Mouse (Mus musculus) neural tube, embryonic 14.5 days (tissue): Measurements from ENCODE around the gene Tpgs1. TPM values are rescaled to one million over a fixed set of nuclear protein-coding genes. Genes with fewer than 3 reads are reported as not detected.
A peak's percentile ranks its signal among the peaks of the same experiment; 100 is the strongest.

Experiments used
- ATAC-seq: fragments of 200-750 bp; cut with Nextera tagmentation; 2 replicates; pipeline ENCODE4 v1.8.0; 2017; ENCODE audit warnings: low read depth, mild to moderate bottlenecking, moderate TSS enrichment, moderate library complexity
- H3K27ac ChIP-seq: fragments of 300-500 bp; sonication (generic); 2 replicates; pipeline ENCODE4 v1.5.1; 2014; ENCODE audit warnings: low read depth, mild to moderate bottlenecking, control low read depth, low read length, moderate library complexity, mixed read lengths
- H3K27me3 ChIP-seq: fragments of 300-500 bp; sonication (generic); 2 replicates; pipeline ENCODE4 v1.6.1; 2014; ENCODE audit warnings: low read length; ENCODE audit not compliant: control insufficient read depth, insufficient read depth
- H3K36me3 ChIP-seq: fragments of 300-500 bp; sonication (generic); 2 replicates; pipeline ENCODE4 v1.6.1; 2014; ENCODE audit warnings: low read length, mixed read lengths; ENCODE audit not compliant: control insufficient read depth, insufficient read depth
- H3K4me1 ChIP-seq: fragments of 300-500 bp; sonication (generic); 2 replicates; pipeline ENCODE4 v1.6.1; 2014; ENCODE audit warnings: low read length; ENCODE audit not compliant: control insufficient read depth, insufficient read depth
- H3K4me2 ChIP-seq: fragments of 300-500 bp; sonication (generic); 2 replicates; pipeline ENCODE4 v1.6.1; 2014; ENCODE audit warnings: mild to moderate bottlenecking, low read depth, low read length, control low read depth
- H3K4me3 ChIP-seq: fragments of 300-500 bp; sonication (generic); 2 replicates; pipeline ENCODE4 v1.5.1; 2014; ENCODE audit warnings: low read depth, low read length, control low read depth, mixed read lengths
- H3K9ac ChIP-seq: fragments of 300-500 bp; sonication (generic); replicated peaks from 2 replicates; pipeline ENCODE4 v1.6.1; 2014; ENCODE audit warnings: low read depth, mild to moderate bottlenecking, control low read depth, low read length, mixed read lengths
- H3K9me3 ChIP-seq: fragments of 300-500 bp; sonication (generic); 2 replicates; pipeline ENCODE4 v1.6.1; 2016; ENCODE audit warnings: low read length; ENCODE audit not compliant: control insufficient read depth
- WGBS: fragments of 180-500 bp; shearing (Covaris S2); extraction: QIAGEN DNeasy Blood & Tissue Kit; methylation state at CpG from one replicate; pipeline ENCODE4 v1.1.7; 2014; 5-methylcytosine and 5-hydroxymethylcytosine counted together
- polyA plus RNA-seq: library from polyadenylated mRNA; unstranded; fragments of >200 nt; fragmentation: Nextera tagmentation; extraction: Ambion mirVana; gene quantifications from 2 replicates; pipeline ENCODE4 v1.2.1, GENCODE M21; 2014

Gene Tpgs1
- polyA plus RNA-seq, 1 experiment from 2014 or later, result 118 TPM

- no peaks in the 10 kb centered on the region for H3K9me3 ChIP-seq
- H3K9ac ChIP-seq, result peak within 1 kb of the TSS; percentile 87
- peak; percentile 93 for ATAC-seq
- peak within 1 kb of the TSS; percentile 89 for H3K4me2 ChIP-seq
- H3K36me3 ChIP-seq, result no peaks in the 10 kb centered on the region
- H3K4me3 ChIP-seq, result peak within 1 kb of the TSS; percentile 67
- H3K4me1 ChIP-seq, result peaks cover 22% of the 10 kb centered on the region
- peak within 1 kb of the TSS; percentile 44 for H3K27ac ChIP-seq
- no peaks in the 10 kb centered on the region for H3K27me3 ChIP-seq
- under 1% methylated on average over 54 of the region's 65 CpGs for WGBS
These were observed 35.1 kb downstream of the Tpgs1 start, which contains the start of gene Bsg for GRCm38 (mm10) chr10:79704065-79704969. Bsg (plus strand) TSS chr10:79704491.

- Histone ChIP-seq H3K4me2 (peak overlapping the region; percentile 89), H3K4me1 (peaks cover 22% of the 10 kb centered on the region), H3K27ac (no peak overlapping the region), H3K9me3 (no peaks in the 10 kb centered on the region), H3K9ac (peak overlapping the region; percentile 87), H3K27me3 (no peaks in the 10 kb centered on the region), H3K36me3 (peaks cover 5% of the 10 kb centered on the region; the same call in 1 of the 2 replicates), H3K4me3 (peak overlapping the region; percentile 67)
- ATAC-seq, result no peak
- WGBS, result 7% methylated on average over 10 of the region's 10 CpGs
These were observed 35.8 kb downstream of the Tpgs1 start for GRCm38 (mm10) chr10:79704970-79705360.

GRCm38 (mm10) chr10:79705951-79706350 is 36.8 kb downstream of the Tpgs1 start:
- no peaks in the 10 kb centered on the region for H3K27me3 ChIP-seq
- H3K9me3 ChIP-seq, result no peaks in the 10 kb centered on the region
- peaks cover 22% of the 10 kb centered on the region for H3K4me1 ChIP-seq
- no peak for ATAC-seq
- H3K9ac ChIP-seq, result no peak overlapping the region
- 88% methylated on average over 5 of the region's 5 CpGs for WGBS
- no peak overlapping the region for H3K27ac ChIP-seq
- peak overlapping the region; percentile 89 for H3K4me2 ChIP-seq
- H3K36me3 ChIP-seq, result peaks cover 15% of the 10 kb centered on the region
- peak overlapping the region; percentile 67 for H3K4me3 ChIP-seq

- no peak overlapping the region for H3K27ac ChIP-seq
- H3K4me2 ChIP-seq, result peak overlapping the region; percentile 89; the same call in 1 of the 2 replicates
- ATAC-seq, result no peak
- peaks cover 17% of the 10 kb centered on the region for H3K36me3 ChIP-seq
- H3K4me3 ChIP-seq, result no peak overlapping the region
- H3K4me1 ChIP-seq, result peaks cover 22% of the 10 kb centered on the region
- H3K27me3 ChIP-seq, result no peaks in the 10 kb centered on the region
- H3K9ac ChIP-seq, result no peak overlapping the region; the same call in 1 of the 2 replicates
- WGBS, result 87% methylated on average over 5 of the region's 5 CpGs
- no peaks in the 10 kb centered on the region for H3K9me3 ChIP-seq
These were observed 37.4 kb downstream of the Tpgs1 start for GRCm38 (mm10) chr10:79706406-79707094.

- no peak for ATAC-seq
- H3K4me3 ChIP-seq, result no peak overlapping the region
- H3K27me3 ChIP-seq, result no peaks in the 10 kb centered on the region
- H3K27ac ChIP-seq, result no peak overlapping the region
- H3K9me3 ChIP-seq, result no peaks in the 10 kb centered on the region
- H3K4me2 ChIP-seq, result 0 out of 2 replicates have a peak overlapping the region, but pooled peaks have one; percentile 12
- H3K4me1 ChIP-seq, result peaks cover 22% of the 10 kb centered on the region
- no peak overlapping the region for H3K9ac ChIP-seq
- peaks cover 21% of the 10 kb centered on the region for H3K36me3 ChIP-seq
- WGBS, result 52% methylated on average over 1 of the region's 1 CpGs
These were observed 38.0 kb downstream of the Tpgs1 start for GRCm38 (mm10) chr10:79707162-79707561.

- no peaks in the 10 kb centered on the region for H3K9me3 ChIP-seq
- H3K4me3 ChIP-seq, result no peak overlapping the region
- H3K36me3 ChIP-seq, result peaks cover 21% of the 10 kb centered on the region
- H3K27me3 ChIP-seq, result no peaks in the 10 kb centered on the region
- 79% methylated on average over 4 of the region's 4 CpGs for WGBS
- ATAC-seq, result no peak
- no peak overlapping the region for H3K4me2 ChIP-seq
- H3K9ac ChIP-seq, result no peak overlapping the region
- H3K27ac ChIP-seq, result no peak overlapping the region
- peaks cover 22% of the 10 kb centered on the region for H3K4me1 ChIP-seq
These were observed 38.6 kb downstream of the Tpgs1 start for GRCm38 (mm10) chr10:79707759-79708158.

- ATAC-seq, result no peak
- Histone ChIP-seq H3K4me3 (no peak overlapping the region), H3K36me3 (peaks cover 21% of the 10 kb centered on the region), H3K9me3 (no peaks in the 10 kb centered on the region), H3K27me3 (no peaks in the 10 kb centered on the region), H3K9ac (no peak overlapping the region), H3K4me1 (peaks cover 22% of the 10 kb centered on the region), H3K4me2 (no peak overlapping the region), H3K27ac (no peak overlapping the region)
- 94% methylated on average over 21 of the region's 21 CpGs for WGBS
These were observed 39.5 kb downstream of the Tpgs1 start for GRCm38 (mm10) chr10:79708668-79709067.

- H3K36me3 ChIP-seq, result peaks cover 21% of the 10 kb centered on the region
These were observed 40.1 kb downstream of the Tpgs1 start for GRCm38 (mm10) chr10:79709307-79709706.

GRCm38 (mm10) chr10:79712029-79712428 is 42.9 kb downstream of the Tpgs1 start:
- Histone ChIP-seq H3K4me1 (peaks cover 3% of the 10 kb centered on the region; the same call in 1 of the 2 replicates), H3K9ac (no peak overlapping the region), H3K36me3 (peaks cover 21% of the 10 kb centered on the region), H3K9me3 (no peaks in the 10 kb centered on the region), H3K27me3 (peaks cover 14% of the 10 kb centered on the region), H3K4me2 (no peak overlapping the region), H3K27ac (no peak overlapping the region), H3K4me3 (no peak overlapping the region)
- WGBS, result 88% methylated on average over 1 of the region's 1 CpGs
- no peak for ATAC-seq

More at GRCm38 (mm10) chr10:79709307-79709706, 40.1 kb downstream of the Tpgs1 start:
- Histone ChIP-seq H3K9ac (no peak overlapping the region), H3K9me3 (no peaks in the 10 kb centered on the region), H3K4me3 (no peak overlapping the region), H3K27me3 (no peaks in the 10 kb centered on the region), H3K4me1 (peaks cover 22% of the 10 kb centered on the region), H3K27ac (no peak overlapping the region), H3K4me2 (no peak overlapping the region)
- ATAC-seq, result no peak
- WGBS, result 88% methylated on average over 7 of the region's 7 CpGs
